Mouse (Mus musculus): Measurements from ENCODE around the gene Catsperg2. TPM values are rescaled to one million over a fixed set of nuclear protein-coding genes. Genes with fewer than 3 reads are reported as not detected.
A peak's percentile ranks its signal among the peaks of the same experiment; 100 is the strongest.
"Not testable (repeated sequence)": the region's sequence is repeated elsewhere in the genome, so short reads cannot be mapped to it uniquely, and the experiment has no call there.

Catsperg2 gene
- not detected in 2 replicates for polyA plus RNA-seq (2015; fragmentation: Nextera tagmentation; extraction: Ambion mirVana)

- not testable (repeated sequence) for H3K9ac ChIP-seq (replicated peaks; ENCODE audit: low read depth); H3K4me3 ChIP-seq (ENCODE audit: low read depth, low read length); H3K4me2 ChIP-seq (replicated peaks; ENCODE audit: low read depth, low read length); ATAC-seq; H3K27me3 ChIP-seq (replicated peaks; ENCODE audit: insufficient read depth, low read length); H3K9me3 ChIP-seq (ENCODE audit: low read length); DNase-seq (ENCODE audit: low spot score); H3K4me1 ChIP-seq (ENCODE audit: insufficient read depth, low read depth, low read length); H3K27ac ChIP-seq (ENCODE audit: low read length); H3K36me3 ChIP-seq (ENCODE audit: insufficient read depth, low read length)
- WGBS: 56% methylated on average over 11 of the region's 11 CpGs
These were observed at the start of gene Catsperg2 for GRCm38 (mm10) chr7:29726860-29727259. Gene Catsperg2, minus strand, starts transcription at chr7:29727032.

GRCm38 (mm10) chr7:29776568-29776967 lies 49.7 kb upstream of the Catsperg2 start:
- H3K27me3 ChIP-seq (replicated peaks; ENCODE audit: insufficient read depth, low read length): no peaks in the 10 kb centered on the region
- no peak overlapping the region for H3K9ac ChIP-seq (replicated peaks; ENCODE audit: low read depth)
- no peak overlapping the region for H3K27ac ChIP-seq (ENCODE audit: low read length)
- TF ChIP-seq EP300 (IDR thresholded peaks at IDR 0.05) (no peak), CTCF (IDR thresholded peaks at IDR 0.05) (no peak)
- WGBS: 96% methylated on average over 19 of the region's 19 CpGs
- no peak for ATAC-seq
- no peaks in the 10 kb centered on the region for H3K4me1 ChIP-seq (ENCODE audit: insufficient read depth, low read depth, low read length)
- H3K36me3 ChIP-seq (ENCODE audit: insufficient read depth, low read length): peaks cover 37% of the 10 kb centered on the region
- no peaks in the 10 kb centered on the region for H3K9me3 ChIP-seq (ENCODE audit: low read length)
- H3K4me3 ChIP-seq (ENCODE audit: low read depth, low read length): no peak overlapping the region
- DNase-seq (ENCODE audit: low spot score): no peak
- H3K4me2 ChIP-seq (replicated peaks; ENCODE audit: low read depth, low read length): no peak overlapping the region

- H3K4me3 ChIP-seq (ENCODE audit: low read depth, low read length): no peak overlapping the region
- no peak overlapping the region for H3K27ac ChIP-seq (ENCODE audit: low read length)
- ATAC-seq (no peak), DNase-seq (ENCODE audit: low spot score) (no peak)
- H3K9ac ChIP-seq (replicated peaks; ENCODE audit: low read depth): no peak overlapping the region
- H3K27me3 ChIP-seq (replicated peaks; ENCODE audit: insufficient read depth, low read length): no peaks in the 10 kb centered on the region
- H3K4me2 ChIP-seq (replicated peaks; ENCODE audit: low read depth, low read length): no peak overlapping the region
- peaks cover 3% of the 10 kb centered on the region for H3K4me1 ChIP-seq (ENCODE audit: insufficient read depth, low read depth, low read length)
- no peak for TF ChIP-seq CTCF (IDR thresholded peaks at IDR 0.05)
- TF ChIP-seq EP300 (IDR thresholded peaks at IDR 0.05): no peak
- H3K9me3 ChIP-seq (ENCODE audit: low read length): no peaks in the 10 kb centered on the region
- 96% methylated on average over 3 of the region's 3 CpGs for WGBS
- peaks cover 37% of the 10 kb centered on the region for H3K36me3 ChIP-seq (ENCODE audit: insufficient read depth, low read length)
These were observed 47.5 kb upstream of the Catsperg2 start for GRCm38 (mm10) chr7:29774371-29774770.

- DNase-seq (ENCODE audit: low spot score): no peak
- Histone ChIP-seq H3K4me2 (replicated peaks; ENCODE audit: low read depth, low read length) (no peak overlapping the region), H3K27me3 (replicated peaks; ENCODE audit: insufficient read depth, low read length) (no peaks in the 10 kb centered on the region), H3K9me3 (ENCODE audit: low read length) (no peaks in the 10 kb centered on the region), H3K27ac (ENCODE audit: low read length) (no peak overlapping the region), H3K4me1 (ENCODE audit: insufficient read depth, low read depth, low read length) (peaks cover 7% of the 10 kb centered on the region), H3K4me3 (ENCODE audit: low read depth, low read length) (no peak overlapping the region), H3K9ac (replicated peaks; ENCODE audit: low read depth) (no peak overlapping the region), H3K36me3 (ENCODE audit: insufficient read depth, low read length) (peaks cover 37% of the 10 kb centered on the region)
- TF ChIP-seq EP300 (IDR thresholded peaks at IDR 0.05) (no peak), CTCF (IDR thresholded peaks at IDR 0.05) (no peak)
- 88% methylated on average over 7 of the region's 7 CpGs for WGBS
- no peak for ATAC-seq
These were observed 46.7 kb upstream of the Catsperg2 start for GRCm38 (mm10) chr7:29773503-29773902.

GRCm38 (mm10) chr7:29768980-29769379 lies 42.1 kb upstream of the Catsperg2 start:
- Histone ChIP-seq H3K9me3 (ENCODE audit: low read length) (no peaks in the 10 kb centered on the region), H3K9ac (replicated peaks; ENCODE audit: low read depth) (peak overlapping the region; percentile 61; the same call in 1 of the 2 replicates), H3K27me3 (replicated peaks; ENCODE audit: insufficient read depth, low read length) (no peaks in the 10 kb centered on the region), H3K4me2 (replicated peaks; ENCODE audit: low read depth, low read length) (peak overlapping the region; percentile 62), H3K4me3 (ENCODE audit: low read depth, low read length) (peak overlapping the region; percentile 69), H3K27ac (ENCODE audit: low read length) (no peak overlapping the region; the same call in 1 of the 2 replicates), H3K36me3 (ENCODE audit: insufficient read depth, low read length) (no peaks in the 10 kb centered on the region; the same call in 1 of the 2 replicates), H3K4me1 (ENCODE audit: insufficient read depth, low read depth, low read length) (peaks cover 7% of the 10 kb centered on the region)
- DNase-seq (ENCODE audit: low spot score): peak; percentile 14
- TF ChIP-seq EP300 (IDR thresholded peaks at IDR 0.05): no peak
- TF ChIP-seq CTCF (IDR thresholded peaks at IDR 0.05): no peak
- WGBS: 2% methylated on average over 10 of the region's 10 CpGs
- no peak for ATAC-seq

- ATAC-seq: peak; percentile 97
- Histone ChIP-seq H3K4me2 (replicated peaks; ENCODE audit: low read depth, low read length) (peak within 1 kb of the TSS; percentile 62), H3K9me3 (ENCODE audit: low read length) (no peaks in the 10 kb centered on the region), H3K27me3 (replicated peaks; ENCODE audit: insufficient read depth, low read length) (no peaks in the 10 kb centered on the region), H3K4me1 (ENCODE audit: insufficient read depth, low read depth, low read length) (peaks cover 7% of the 10 kb centered on the region), H3K9ac (replicated peaks; ENCODE audit: low read depth) (peak within 1 kb of the TSS; percentile 61), H3K27ac (ENCODE audit: low read length) (peak within 1 kb of the TSS; percentile 89), H3K36me3 (ENCODE audit: insufficient read depth, low read length) (no peaks in the 10 kb centered on the region; the same call in 1 of the 2 replicates), H3K4me3 (ENCODE audit: low read depth, low read length) (peak within 1 kb of the TSS; percentile 69)
- TF ChIP-seq EP300 (IDR thresholded peaks at IDR 0.05): no peak; the same call in 1 of the 2 replicates
- TF ChIP-seq CTCF (IDR thresholded peaks at IDR 0.05): no peak
- peak; percentile 99 for DNase-seq (ENCODE audit: low spot score)
- WGBS: under 1% methylated on average over 32 of the region's 32 CpGs
These were observed 41.5 kb upstream of the Catsperg2 start, which contains the start of gene Zfp84 for GRCm38 (mm10) chr7:29768090-29768900. Gene Zfp84, plus strand, starts transcription at chr7:29768552.
